Mouse (Mus musculus) hindbrain, embryonic 12.5 days (tissue): Measurements from ENCODE around the gene Khnyn. TPM values are rescaled to one million over a fixed set of nuclear protein-coding genes. Genes with fewer than 3 reads are reported as not detected.

Experiments
- ATAC-seq: fragments of 200-750 bp; cut with Nextera tagmentation; 2 replicates; pipeline ENCODE4 v1.8.0; 2017; ENCODE audit warnings: moderate TSS enrichment; ENCODE audit not compliant: low FRiP score
- H3K27ac ChIP-seq: fragments of 300-500 bp; sonication (generic); 2 replicates; pipeline ENCODE4 v1.5.1; 2016; ENCODE audit warnings: mild to moderate bottlenecking
- H3K27me3 ChIP-seq: fragments of 300-500 bp; sonication (generic); 2 replicates; pipeline ENCODE4 v1.6.1; 2016; ENCODE audit warnings: mild to moderate bottlenecking
- H3K36me3 ChIP-seq: fragments of 300-500 bp; sonication (generic); 2 replicates; pipeline ENCODE4 v1.6.1; 2016; ENCODE audit warnings: mild to moderate bottlenecking
- H3K4me1 ChIP-seq: fragments of 300-500 bp; sonication (generic); 2 replicates; pipeline ENCODE4 v1.6.1; 2016
- H3K4me2 ChIP-seq: fragments of 300-500 bp; sonication (generic); replicated peaks from 2 replicates; pipeline ENCODE4 v1.6.1; 2016; ENCODE audit warnings: mild to moderate bottlenecking
- H3K4me3 ChIP-seq: fragments of 300-500 bp; sonication (generic); 2 replicates; pipeline ENCODE4 v1.5.1; 2016; ENCODE audit warnings: mild to moderate bottlenecking
- H3K9ac ChIP-seq: fragments of 300-500 bp; sonication (generic); 2 replicates; pipeline ENCODE4 v1.6.1; 2016; ENCODE audit warnings: mild to moderate bottlenecking, moderate library complexity
- H3K9me3 ChIP-seq: fragments of 300-500 bp; sonication (generic); replicated peaks from 2 replicates; pipeline ENCODE4 v1.6.1; 2016; ENCODE audit warnings: mild to moderate bottlenecking
- WGBS: fragments of 180-500 bp; shearing (Covaris S2); methylation state at CpG from one replicate; pipeline ENCODE4 v1.1.7; 2016; 5-methylcytosine and 5-hydroxymethylcytosine counted together
- polyA plus RNA-seq: library from polyadenylated mRNA; unstranded; fragments of >200 nt; fragmentation: Nextera tagmentation; extraction: Ambion mirVana; gene quantifications from 2 replicates; pipeline ENCODE4 v1.2.1, GENCODE M21; 2016

Gene Khnyn
- polyA plus RNA-seq, 1 experiment from 2014 or later = 23.5 TPM

- Histone ChIP-seq H3K9me3 (no peaks in the 10 kb centered on the region), H3K4me3 (no peak overlapping the region), H3K36me3 (0 out of 2 replicates have a peak, but pooled peaks cover 7% of the 10 kb centered on the region), H3K4me2 (peak overlapping the region; percentile 83), H3K27me3 (no peaks in the 10 kb centered on the region), H3K9ac (0 out of 2 replicates have a peak overlapping the region, but pooled peaks have one; percentile 18), H3K4me1 (peaks cover 57% of the 10 kb centered on the region), H3K27ac (no peak overlapping the region)
- no peak for ATAC-seq
- 71% methylated on average over 4 of the region's 4 CpGs for WGBS
Observed at GRCm38 (mm10) chr14:55857588-55857987, 27.2 kb upstream of the Khnyn start.

DNA sequence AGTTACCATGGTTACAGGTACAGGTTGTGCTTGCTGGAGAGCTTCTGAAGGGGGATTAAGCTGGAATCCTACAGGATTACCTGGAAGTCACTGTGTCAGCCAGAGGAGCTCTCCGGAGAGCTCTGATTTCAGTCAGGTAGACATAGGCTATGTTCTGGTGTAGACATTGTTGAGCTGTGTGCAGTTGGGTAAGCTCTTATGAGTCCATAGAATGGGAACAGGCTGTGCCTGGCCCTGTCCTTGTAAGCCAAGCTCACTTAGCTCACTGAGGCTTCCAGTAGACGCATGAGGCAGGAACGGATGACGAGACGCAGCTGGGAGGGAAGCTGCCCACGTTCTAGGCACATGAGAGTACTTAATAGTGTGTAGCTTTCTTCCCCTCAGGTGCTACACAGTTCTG is 22.6 kb upstream of the Khnyn start:
- Histone ChIP-seq H3K4me3 (no peak overlapping the region), H3K9ac (no peak overlapping the region)
- 78% methylated on average over 6 of the region's 6 CpGs for WGBS

GRCm38 (mm10) chr14:55862970-55863369 is 21.8 kb upstream of the Khnyn start:
- no peak overlapping the region for H3K27ac ChIP-seq
- H3K9me3 ChIP-seq = no peaks in the 10 kb centered on the region
- H3K27me3 ChIP-seq = no peaks in the 10 kb centered on the region
- peaks cover 22% of the 10 kb centered on the region for H3K4me1 ChIP-seq
- no peak for ATAC-seq
- H3K4me3 ChIP-seq = no peak overlapping the region
- 93% methylated on average over 10 of the region's 10 CpGs for WGBS
- no peak overlapping the region for H3K4me2 ChIP-seq
- peaks cover 42% of the 10 kb centered on the region for H3K36me3 ChIP-seq
- no peak overlapping the region for H3K9ac ChIP-seq

More for the DNA sequence above, 22.6 kb upstream of the Khnyn start:
- H3K36me3 ChIP-seq = peaks cover 38% of the 10 kb centered on the region
- no peak overlapping the region for H3K27ac ChIP-seq
- no peaks in the 10 kb centered on the region for H3K9me3 ChIP-seq
- H3K4me1 ChIP-seq = peaks cover 24% of the 10 kb centered on the region
- no peaks in the 10 kb centered on the region for H3K27me3 ChIP-seq
- ATAC-seq = no peak
- H3K4me2 ChIP-seq = no peak overlapping the region

DNA sequence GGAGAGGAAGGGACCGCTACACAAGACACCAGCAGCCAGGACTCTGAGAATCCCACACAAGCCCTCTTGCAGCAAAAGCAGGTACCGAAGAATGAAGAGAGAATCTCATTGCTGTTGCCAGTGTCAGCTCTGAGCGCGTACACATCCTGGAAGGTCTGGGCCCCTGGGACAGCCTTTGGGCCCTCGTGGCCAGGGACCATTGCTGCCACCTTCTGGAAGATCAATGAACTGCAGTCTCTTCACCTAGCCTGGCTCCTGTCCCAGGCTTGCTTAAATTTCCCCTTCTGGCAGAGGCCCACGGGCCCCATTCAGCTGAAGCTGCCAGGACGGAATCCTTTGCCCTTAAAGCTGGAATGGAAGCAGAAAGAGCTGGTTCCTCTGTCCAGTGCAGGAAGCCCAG is 21.0 kb upstream of the Khnyn start:
- peaks cover 48% of the 10 kb centered on the region for H3K36me3 ChIP-seq
- H3K27me3 ChIP-seq = no peaks in the 10 kb centered on the region
- peak; percentile 54; the same call in 1 of the 2 replicates for ATAC-seq
- peaks cover 19% of the 10 kb centered on the region for H3K4me1 ChIP-seq
- no peak overlapping the region for H3K4me2 ChIP-seq
- no peak overlapping the region for H3K9ac ChIP-seq
- H3K9me3 ChIP-seq = no peaks in the 10 kb centered on the region
- no peak overlapping the region for H3K27ac ChIP-seq
- H3K4me3 ChIP-seq = no peak overlapping the region
- WGBS = 24% methylated on average over 7 of the region's 7 CpGs

- H3K9ac ChIP-seq = no peak overlapping the region
- H3K36me3 ChIP-seq = peaks cover 75% of the 10 kb centered on the region
- H3K9me3 ChIP-seq = no peaks in the 10 kb centered on the region
- WGBS = 36% methylated on average over 4 of the region's 4 CpGs
- H3K4me2 ChIP-seq = no peak overlapping the region
- ATAC-seq = no peak
- peaks cover 8% of the 10 kb centered on the region for H3K4me1 ChIP-seq
- H3K27ac ChIP-seq = no peak overlapping the region
- no peak overlapping the region for H3K4me3 ChIP-seq
- H3K27me3 ChIP-seq = no peaks in the 10 kb centered on the region
Observed at GRCm38 (mm10) chr14:55866962-55867361, 17.8 kb upstream of the Khnyn start.

DNA sequence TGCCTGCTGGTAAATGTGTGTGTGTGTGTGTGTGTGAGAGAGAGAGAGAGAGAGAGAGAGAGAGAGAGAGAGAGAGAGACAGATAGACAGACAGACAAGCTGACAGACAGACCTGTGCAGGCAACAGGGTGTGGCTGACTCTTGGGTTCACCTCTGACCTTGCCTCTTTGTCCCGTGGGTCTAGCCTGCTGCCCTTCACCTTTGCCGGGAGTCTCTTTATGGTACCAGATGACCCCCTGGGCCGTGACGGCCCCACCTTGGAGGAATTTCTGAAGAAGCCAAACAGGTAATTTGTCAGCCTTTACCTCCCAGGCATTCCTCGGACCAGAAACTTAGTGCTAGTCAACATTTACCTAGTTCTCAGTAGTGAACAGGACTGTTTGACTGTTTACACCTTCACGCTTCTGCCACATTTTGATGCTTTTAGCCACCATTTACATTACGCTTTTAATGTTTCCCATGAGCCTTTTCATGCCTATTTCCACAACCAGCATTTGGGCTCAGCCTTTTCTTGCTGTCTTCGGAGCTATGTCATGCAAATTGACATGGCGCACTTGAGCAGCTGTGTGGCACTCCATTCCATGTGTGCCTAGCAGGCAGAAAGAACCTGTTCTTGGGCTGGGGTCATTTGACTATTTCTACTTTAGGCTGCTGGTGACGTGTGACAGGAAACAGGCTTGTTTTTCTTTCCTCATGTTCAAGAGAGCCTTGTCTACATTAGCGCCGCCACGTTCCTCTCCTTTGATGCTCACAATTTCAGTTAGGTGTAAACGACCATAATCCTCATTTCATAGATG is 16.3 kb upstream of the Khnyn start:
- peaks cover 84% of the 10 kb centered on the region for H3K36me3 ChIP-seq
- 0 out of 2 replicates have a peak overlapping the region, but pooled peaks have one; percentile 4 for H3K27ac ChIP-seq
- ATAC-seq = no peak
- H3K4me2 ChIP-seq = no peak overlapping the region
- WGBS = 88% methylated on average over 14 of the region's 14 CpGs
- H3K27me3 ChIP-seq = no peaks in the 10 kb centered on the region
- H3K9ac ChIP-seq = no peak overlapping the region
- H3K9me3 ChIP-seq = no peaks in the 10 kb centered on the region
- H3K4me3 ChIP-seq = no peak overlapping the region
- H3K4me1 ChIP-seq = peaks cover 9% of the 10 kb centered on the region; the same call in 1 of the 2 replicates

DNA sequence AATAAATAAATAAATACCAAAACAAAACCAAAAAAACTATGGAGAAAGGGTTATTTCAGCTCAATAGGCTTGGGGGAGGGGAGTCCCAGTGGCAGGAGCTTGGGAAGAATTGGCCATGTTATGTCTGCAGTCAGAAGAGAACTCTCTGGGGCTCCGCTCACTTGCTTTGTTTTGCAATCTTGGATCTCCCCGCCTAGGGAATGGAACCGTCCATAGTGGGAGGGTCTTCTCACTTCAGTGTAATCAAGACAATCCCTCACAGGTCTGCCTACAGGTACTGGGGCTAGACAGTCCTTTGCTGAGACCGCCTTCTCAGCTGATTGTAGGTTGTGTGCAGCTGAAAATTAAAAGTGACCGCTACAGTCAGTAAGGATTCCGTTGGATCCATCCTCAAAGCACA is 15.2 kb upstream of the Khnyn start:
- Histone ChIP-seq H3K4me1 (peaks cover 13% of the 10 kb centered on the region; the same call in 1 of the 2 replicates), H3K9me3 (no peaks in the 10 kb centered on the region), H3K4me2 (no peak overlapping the region), H3K27ac (no peak overlapping the region), H3K4me3 (no peak overlapping the region), H3K27me3 (no peaks in the 10 kb centered on the region), H3K9ac (no peak overlapping the region), H3K36me3 (peaks cover 77% of the 10 kb centered on the region)
- no peak for ATAC-seq
- 97% methylated on average over 6 of the region's 6 CpGs for WGBS

DNA sequence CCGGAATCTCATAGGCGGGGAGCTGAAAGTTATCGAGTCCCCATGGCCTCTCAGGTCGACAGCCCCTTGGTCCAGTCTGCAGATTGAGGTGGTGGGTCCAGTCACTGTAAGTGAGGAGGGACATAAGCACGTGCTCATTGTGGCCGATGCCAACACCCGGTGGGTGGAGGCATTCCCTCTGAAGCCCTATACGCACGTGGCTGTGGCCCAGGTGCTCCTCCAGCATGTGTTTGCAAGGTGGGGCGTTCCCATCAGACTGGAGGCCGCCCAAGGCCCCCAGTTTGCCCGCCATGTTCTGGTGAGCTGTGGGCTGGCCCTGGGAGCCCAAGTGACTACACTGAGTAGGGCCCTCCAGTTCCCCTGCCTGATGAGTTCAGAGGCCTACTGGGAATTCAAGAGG is 12.7 kb upstream of the Khnyn start:
- H3K9me3 ChIP-seq = no peaks in the 10 kb centered on the region
- ATAC-seq = no peak
- H3K27ac ChIP-seq = no peak overlapping the region
- 92% methylated on average over 12 of the region's 12 CpGs for WGBS
- H3K9ac ChIP-seq = no peak overlapping the region
- H3K4me1 ChIP-seq = peaks cover 13% of the 10 kb centered on the region; the same call in 1 of the 2 replicates
- H3K27me3 ChIP-seq = no peaks in the 10 kb centered on the region
- H3K4me2 ChIP-seq = no peak overlapping the region
- H3K4me3 ChIP-seq = no peak overlapping the region
- peaks cover 53% of the 10 kb centered on the region for H3K36me3 ChIP-seq

DNA sequence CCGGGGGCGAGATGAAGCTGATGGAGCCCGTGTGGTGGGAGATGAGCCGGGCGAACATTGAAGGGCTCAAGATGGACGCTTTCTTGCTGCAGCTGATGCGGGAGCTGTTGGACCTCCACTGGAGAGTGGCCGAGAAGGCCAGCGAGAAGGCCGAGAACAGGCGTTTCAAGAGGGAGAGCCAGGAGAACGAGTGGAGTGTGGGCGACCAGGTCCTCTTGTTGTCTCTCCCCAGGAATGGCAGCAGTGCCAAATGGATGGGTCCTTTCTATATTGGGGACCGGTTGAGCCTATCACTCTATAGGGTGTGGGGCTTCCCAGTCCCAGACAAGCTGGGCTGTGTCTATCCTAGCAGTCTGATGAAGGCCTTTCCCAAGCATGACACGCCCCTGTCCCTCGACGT is 12.2 kb upstream of the Khnyn start:
- H3K4me2 ChIP-seq = no peak overlapping the region
- H3K4me1 ChIP-seq = peaks cover 13% of the 10 kb centered on the region; the same call in 1 of the 2 replicates
- no peak overlapping the region for H3K4me3 ChIP-seq
- H3K27me3 ChIP-seq = no peaks in the 10 kb centered on the region
- ATAC-seq = no peak; the same call in 1 of the 2 replicates
- WGBS = 91% methylated on average over 17 of the region's 17 CpGs
- no peaks in the 10 kb centered on the region for H3K9me3 ChIP-seq
- H3K36me3 ChIP-seq = peaks cover 53% of the 10 kb centered on the region
- H3K9ac ChIP-seq = no peak overlapping the region
- no peak overlapping the region for H3K27ac ChIP-seq

DNA sequence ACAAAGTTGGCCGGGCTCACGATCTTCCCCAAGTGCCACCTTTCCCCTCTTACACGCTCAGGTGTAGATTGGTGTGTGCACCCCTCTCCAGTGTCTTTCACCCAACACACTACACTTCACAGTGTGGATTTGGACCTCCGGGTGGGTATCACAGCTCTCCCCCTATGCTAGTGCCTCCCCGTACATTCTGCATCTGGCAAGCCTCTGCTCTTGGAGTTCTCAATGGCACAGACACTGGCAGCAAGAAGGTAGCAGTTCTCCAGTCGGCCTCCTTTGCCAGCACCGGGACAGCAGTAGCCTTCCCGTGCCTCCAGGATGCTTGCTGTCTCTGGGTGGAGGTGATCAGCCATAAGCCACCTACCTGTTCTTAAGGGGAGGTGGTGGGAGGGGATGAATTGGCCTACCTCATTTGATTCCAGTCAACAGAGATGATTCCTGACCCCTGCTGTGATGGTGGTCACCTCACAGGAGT is 11.5 kb upstream of the Khnyn start:
- peak; percentile 39 for ATAC-seq
- H3K9me3 ChIP-seq = no peaks in the 10 kb centered on the region
- WGBS = 84% methylated on average over 8 of the region's 8 CpGs
- H3K27ac ChIP-seq = peak overlapping the region; percentile 58
- peak overlapping the region; percentile 29 for H3K4me2 ChIP-seq
- H3K4me1 ChIP-seq = peaks cover 13% of the 10 kb centered on the region; the same call in 1 of the 2 replicates
- peaks cover 45% of the 10 kb centered on the region for H3K36me3 ChIP-seq
- no peak overlapping the region for H3K4me3 ChIP-seq
- H3K27me3 ChIP-seq = no peaks in the 10 kb centered on the region
- H3K9ac ChIP-seq = no peak overlapping the region; the same call in 1 of the 2 replicates

DNA sequence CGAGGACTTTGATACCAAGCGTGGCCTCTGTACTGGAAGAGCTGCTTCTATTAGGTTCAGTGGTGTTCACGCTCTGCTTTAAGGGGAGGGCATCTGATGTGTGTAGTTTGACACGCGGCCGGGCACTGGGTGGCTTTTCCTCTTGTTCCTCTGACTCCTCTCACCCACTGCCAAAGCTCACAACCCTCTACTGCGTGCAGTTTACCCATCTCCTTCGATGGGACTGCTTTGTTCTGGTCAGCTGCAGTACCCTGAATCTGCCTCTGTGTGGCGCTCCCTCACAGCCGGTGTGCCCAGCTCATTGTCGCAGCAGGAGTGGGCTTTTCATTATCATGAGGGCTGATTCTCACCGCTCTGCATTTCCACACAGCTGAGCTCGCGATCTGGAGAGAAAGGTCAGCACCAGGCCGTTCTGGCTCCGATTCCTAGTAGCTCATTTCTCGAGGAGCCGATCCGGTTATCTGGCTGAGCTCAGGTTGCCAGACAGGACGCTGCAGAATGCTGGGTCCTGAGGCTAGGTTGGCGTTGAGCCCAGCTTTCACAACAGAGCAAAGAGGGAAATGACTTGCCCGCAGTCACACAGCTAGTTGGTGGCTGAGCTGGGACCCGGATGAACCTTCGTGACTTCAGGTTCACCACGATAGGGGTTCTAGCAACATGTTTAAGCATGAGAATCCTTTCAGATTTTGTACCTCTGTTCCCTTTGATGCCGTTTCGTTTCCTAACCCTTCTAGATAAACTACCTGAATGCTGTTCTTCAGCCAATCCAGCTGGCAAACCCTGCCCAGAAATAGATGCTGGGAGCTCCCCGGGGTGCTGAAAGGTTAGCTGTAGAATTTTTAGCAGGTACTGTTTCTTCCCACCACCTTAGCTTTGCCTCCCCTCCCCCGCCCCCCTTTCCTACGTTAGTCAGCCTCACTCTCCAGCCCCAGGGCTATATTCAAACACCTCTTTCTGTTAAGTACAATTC is 10.7 kb upstream of the Khnyn start:
- peak overlapping the region; percentile 58 for H3K27ac ChIP-seq
- no peaks in the 10 kb centered on the region for H3K27me3 ChIP-seq
- H3K36me3 ChIP-seq = peaks cover 38% of the 10 kb centered on the region
- peak overlapping the region; percentile 29 for H3K4me2 ChIP-seq
- peak; percentile 81 for ATAC-seq
- WGBS = 16% methylated on average over 30 of the region's 30 CpGs
- H3K4me3 ChIP-seq = no peak overlapping the region
- peaks cover 13% of the 10 kb centered on the region; the same call in 1 of the 2 replicates for H3K4me1 ChIP-seq
- H3K9ac ChIP-seq = no peak overlapping the region; the same call in 1 of the 2 replicates
- no peaks in the 10 kb centered on the region for H3K9me3 ChIP-seq
